Mouse (Mus musculus): ENCODE data around the gene Mex3a. TPM values are rescaled to one million over a fixed set of nuclear protein-coding genes. Genes with fewer than 3 reads are reported as not detected.

The Mex3a gene
- polyA plus RNA-seq, 1 experiment from 2014 or later = 43.6 TPM

DNA sequence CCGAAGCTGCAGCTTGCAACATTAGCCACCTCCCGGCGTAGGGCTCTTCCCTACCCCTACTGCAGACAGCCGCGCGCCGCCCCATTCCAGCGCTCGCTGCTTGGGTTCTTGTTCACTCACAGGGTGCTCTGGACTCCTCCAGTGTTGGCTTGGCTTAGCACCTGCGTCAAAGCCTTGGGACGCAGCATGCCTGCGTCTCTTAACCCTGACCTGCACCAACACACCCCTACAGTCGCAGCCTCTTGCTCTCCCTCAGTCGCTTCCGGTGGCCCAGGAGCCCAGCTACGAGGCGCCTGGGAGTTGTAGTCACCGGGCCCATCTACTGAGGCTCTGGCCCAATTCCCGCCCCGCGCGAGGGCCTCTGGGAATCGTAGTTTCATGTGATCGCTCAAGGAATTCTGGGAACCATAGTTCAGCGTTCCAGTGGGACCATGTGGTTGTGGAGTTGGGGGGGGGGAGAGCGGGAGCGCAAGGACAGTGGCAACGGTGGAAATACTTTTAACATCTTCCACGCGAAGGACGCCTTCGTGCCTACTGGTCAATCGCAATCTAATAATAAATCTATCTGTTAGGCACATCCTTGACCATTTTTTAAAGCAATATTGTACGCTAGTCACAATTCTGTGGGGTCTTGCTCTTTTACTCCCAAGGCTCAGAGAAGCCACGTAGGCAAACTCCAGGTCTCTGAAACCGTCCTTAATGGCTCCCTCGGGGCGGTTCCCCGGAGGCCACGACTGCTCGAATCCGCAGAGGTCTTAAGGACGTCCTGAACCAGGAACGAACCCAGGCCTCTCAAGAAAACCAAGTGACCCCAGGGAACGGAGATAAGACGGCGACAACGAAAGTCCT, 20.7 kb downstream of the Mex3a start, which contains the start of gene Lamtor2:
TSS of gene Lamtor2 (minus strand) at position 399 of the 849 bp plus-strand sequence.
- peak within 1 kb of the TSS; percentile 95 for H3K27ac ChIP-seq (ENCODE audit: low read depth, low read length)
- no peaks in the 10 kb centered on the region for H3K27me3 ChIP-seq (ENCODE audit: control insufficient read depth, insufficient read depth, low read length)
- H3K9ac ChIP-seq (ENCODE audit: low read length) = peak within 1 kb of the TSS; percentile 90
- H3K4me1 ChIP-seq (ENCODE audit: control insufficient read depth, insufficient read depth, low read length) = peaks cover 11% of the 10 kb centered on the region
- H3K4me2 ChIP-seq (ENCODE audit: low read depth) = peak within 1 kb of the TSS; percentile 79
- H3K4me3 ChIP-seq (ENCODE audit: low read depth, low read length) = peak within 1 kb of the TSS; percentile 90
- DNase-seq (ENCODE audit: low spot score) = peak; percentile 99
- no peaks in the 10 kb centered on the region for H3K9me3 ChIP-seq (ENCODE audit: control insufficient read depth, low read length)
- ATAC-seq (ENCODE audit: insufficient read depth, low FRiP score, low TSS enrichment) = peak; percentile 89
- WGBS = under 1% methylated on average over 48 of the region's 48 CpGs
- H3K36me3 ChIP-seq (ENCODE audit: control insufficient read depth, insufficient read depth, low read length) = peaks cover 11% of the 10 kb centered on the region

DNA sequence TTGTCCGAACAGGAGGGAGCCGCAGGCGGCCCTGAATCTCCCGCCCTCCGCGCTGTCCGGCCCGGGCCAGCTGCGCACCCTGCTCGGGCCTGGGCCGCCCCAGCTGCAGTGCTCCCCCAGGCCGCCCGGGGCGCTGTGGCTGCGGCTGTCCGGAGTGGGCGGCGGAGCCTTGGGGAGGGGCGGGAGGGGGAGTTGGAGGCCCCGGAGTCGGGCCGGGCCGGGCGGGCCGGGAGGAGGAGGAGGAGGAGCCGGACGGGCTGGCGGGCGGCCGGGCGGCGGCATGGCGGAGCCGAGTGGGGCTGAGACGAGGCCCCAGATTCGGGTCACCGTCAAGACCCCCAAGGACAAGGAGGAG, 21.3 kb downstream of the Mex3a start, which contains the start of gene Ubqln4:
TSS of gene Ubqln4 (plus strand) at position 234 of the 355 bp plus-strand sequence.
- ATAC-seq (ENCODE audit: insufficient read depth, low FRiP score, low TSS enrichment) = peak; percentile 92

DNA sequence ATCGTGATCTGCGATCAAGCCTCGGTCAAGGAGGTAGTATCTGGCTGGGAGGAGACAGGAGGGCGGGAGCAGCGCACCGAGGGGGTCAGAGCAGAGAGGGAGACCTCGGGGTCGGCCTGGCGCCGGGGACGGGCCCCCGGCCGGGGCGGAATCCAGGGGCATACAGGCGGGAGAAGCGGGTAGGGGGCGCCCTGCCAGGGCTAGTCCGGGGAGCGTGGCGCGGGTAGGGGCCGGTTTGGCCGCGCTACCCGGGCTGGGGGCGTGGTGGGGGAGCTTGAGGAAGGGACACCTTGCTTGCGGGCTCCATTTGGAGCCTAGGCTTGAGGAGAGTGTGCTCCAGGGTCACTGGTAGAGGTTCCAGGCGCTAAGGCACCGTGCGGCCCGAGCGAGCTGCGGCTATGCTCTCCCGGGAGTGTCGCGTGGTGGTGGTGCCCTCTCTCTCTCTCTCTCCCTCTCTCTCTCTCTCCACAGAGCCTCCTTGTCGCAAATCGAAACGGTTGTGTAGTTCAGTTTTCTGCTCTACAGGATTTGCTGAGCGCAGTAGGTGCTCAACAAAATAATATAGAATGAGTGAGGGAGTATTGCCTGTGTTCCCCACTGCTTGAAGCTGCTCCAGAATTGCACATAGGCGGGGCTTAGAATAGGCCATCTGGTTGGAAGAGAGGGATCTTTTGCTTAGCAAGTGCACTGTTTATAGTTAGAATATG, 21.8 kb downstream of the Mex3a start:
- H3K4me3 ChIP-seq (ENCODE audit: low read depth, low read length) = peak overlapping the region; percentile 90
- H3K36me3 ChIP-seq (ENCODE audit: control insufficient read depth, insufficient read depth, low read length) = peaks cover 12% of the 10 kb centered on the region
- H3K4me1 ChIP-seq (ENCODE audit: control insufficient read depth, insufficient read depth, low read length) = peaks cover 11% of the 10 kb centered on the region
- H3K9ac ChIP-seq (ENCODE audit: low read length) = peak overlapping the region; percentile 90
- ATAC-seq (ENCODE audit: insufficient read depth, low FRiP score, low TSS enrichment) (peak; percentile 33), DNase-seq (ENCODE audit: low spot score) (peak; percentile 80)
- peak overlapping the region; percentile 79 for H3K4me2 ChIP-seq (ENCODE audit: low read depth)
- no peaks in the 10 kb centered on the region for H3K27me3 ChIP-seq (ENCODE audit: control insufficient read depth, insufficient read depth, low read length)
- WGBS = 0% methylated on average over 35 of the region's 41 CpGs
- no peaks in the 10 kb centered on the region for H3K9me3 ChIP-seq (ENCODE audit: control insufficient read depth, low read length)
- H3K27ac ChIP-seq (ENCODE audit: low read depth, low read length) = peak overlapping the region; percentile 95

More for the DNA sequence above, 21.3 kb downstream of the Mex3a start, which contains the start of gene Ubqln4:
- DNase-seq (ENCODE audit: low spot score) = peak; percentile 98
- H3K36me3 ChIP-seq (ENCODE audit: control insufficient read depth, insufficient read depth, low read length) = peaks cover 12% of the 10 kb centered on the region
- H3K27me3 ChIP-seq (ENCODE audit: control insufficient read depth, insufficient read depth, low read length) = no peaks in the 10 kb centered on the region
- H3K4me2 ChIP-seq (ENCODE audit: low read depth) = peak within 1 kb of the TSS; percentile 79
- no peaks in the 10 kb centered on the region for H3K9me3 ChIP-seq (ENCODE audit: control insufficient read depth, low read length)
- H3K4me1 ChIP-seq (ENCODE audit: control insufficient read depth, insufficient read depth, low read length) = peaks cover 11% of the 10 kb centered on the region
- H3K4me3 ChIP-seq (ENCODE audit: low read depth, low read length) = peak within 1 kb of the TSS; percentile 90
- H3K27ac ChIP-seq (ENCODE audit: low read depth, low read length) = peak within 1 kb of the TSS; percentile 95
- WGBS = under 1% methylated on average over 23 of the region's 37 CpGs
- peak within 1 kb of the TSS; percentile 90 for H3K9ac ChIP-seq (ENCODE audit: low read length)

DNA sequence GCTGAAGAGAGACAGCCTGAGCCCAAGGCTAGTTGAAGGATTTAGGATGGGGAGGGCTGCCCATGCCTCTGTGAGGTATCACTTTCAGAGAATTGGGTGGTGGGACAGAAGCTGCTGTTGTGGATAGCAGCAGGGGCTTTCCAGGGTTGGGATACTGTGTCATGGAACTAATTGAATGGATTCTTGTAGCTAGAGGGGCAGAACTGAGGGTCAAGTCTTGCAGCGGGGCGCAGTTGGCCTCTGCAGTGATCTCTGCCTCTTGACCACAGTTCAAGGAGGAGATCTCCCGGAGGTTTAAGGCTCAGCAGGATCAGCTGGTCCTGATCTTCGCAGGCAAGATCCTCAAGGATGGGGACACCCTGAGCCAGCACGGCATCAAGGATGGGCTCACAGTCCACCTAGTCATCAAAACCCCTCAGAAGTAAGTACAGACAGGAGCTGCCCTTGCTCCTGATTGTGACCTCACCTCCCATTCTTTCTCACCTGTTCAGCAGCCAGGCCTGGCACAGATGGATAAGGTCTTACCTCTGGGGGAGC, 22.9 kb downstream of the Mex3a start:
- Histone ChIP-seq H3K4me3 (ENCODE audit: low read depth, low read length) (no peak overlapping the region), H3K36me3 (ENCODE audit: control insufficient read depth, insufficient read depth, low read length) (peaks cover 12% of the 10 kb centered on the region), H3K9me3 (ENCODE audit: control insufficient read depth, low read length) (no peaks in the 10 kb centered on the region), H3K4me1 (ENCODE audit: control insufficient read depth, insufficient read depth, low read length) (peaks cover 11% of the 10 kb centered on the region), H3K9ac (ENCODE audit: low read length) (no peak overlapping the region), H3K27me3 (ENCODE audit: control insufficient read depth, insufficient read depth, low read length) (no peaks in the 10 kb centered on the region), H3K27ac (ENCODE audit: low read depth, low read length) (no peak overlapping the region), H3K4me2 (ENCODE audit: low read depth) (no peak overlapping the region)
- ATAC-seq (ENCODE audit: insufficient read depth, low FRiP score, low TSS enrichment) (no peak), DNase-seq (ENCODE audit: low spot score) (no peak)
- WGBS = 91% methylated on average over 5 of the region's 5 CpGs

DNA sequence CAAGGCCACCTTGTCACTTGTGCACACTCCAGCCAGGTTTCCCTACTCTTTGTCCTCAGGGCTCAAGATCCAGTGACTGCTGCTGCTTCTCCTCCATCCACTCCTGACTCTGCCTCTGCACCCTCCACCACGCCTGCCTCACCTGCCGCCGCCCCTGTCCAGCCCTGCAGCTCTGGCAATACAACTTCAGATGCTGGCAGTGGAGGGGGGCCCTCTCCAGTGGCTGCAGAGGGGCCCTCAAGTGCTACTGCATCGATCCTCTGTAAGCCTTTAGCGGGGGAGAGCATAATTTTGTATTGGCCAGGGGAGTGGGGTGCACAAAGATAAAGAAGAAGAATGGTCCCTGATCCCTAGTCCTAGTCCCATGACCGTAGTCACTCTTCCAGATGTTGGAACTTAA, 23.5 kb downstream of the Mex3a start:
- Histone ChIP-seq H3K4me1 (ENCODE audit: control insufficient read depth, insufficient read depth, low read length) (peaks cover 11% of the 10 kb centered on the region), H3K27me3 (ENCODE audit: control insufficient read depth, insufficient read depth, low read length) (no peaks in the 10 kb centered on the region), H3K36me3 (ENCODE audit: control insufficient read depth, insufficient read depth, low read length) (peaks cover 14% of the 10 kb centered on the region), H3K4me2 (ENCODE audit: low read depth) (no peak overlapping the region), H3K9ac (ENCODE audit: low read length) (no peak overlapping the region), H3K27ac (ENCODE audit: low read depth, low read length) (no peak overlapping the region), H3K9me3 (ENCODE audit: control insufficient read depth, low read length) (no peaks in the 10 kb centered on the region), H3K4me3 (ENCODE audit: low read depth, low read length) (no peak overlapping the region)
- DNase-seq (ENCODE audit: low spot score) (no peak), ATAC-seq (ENCODE audit: insufficient read depth, low FRiP score, low TSS enrichment) (no peak)
- WGBS = 94% methylated on average over 6 of the region's 6 CpGs

DNA sequence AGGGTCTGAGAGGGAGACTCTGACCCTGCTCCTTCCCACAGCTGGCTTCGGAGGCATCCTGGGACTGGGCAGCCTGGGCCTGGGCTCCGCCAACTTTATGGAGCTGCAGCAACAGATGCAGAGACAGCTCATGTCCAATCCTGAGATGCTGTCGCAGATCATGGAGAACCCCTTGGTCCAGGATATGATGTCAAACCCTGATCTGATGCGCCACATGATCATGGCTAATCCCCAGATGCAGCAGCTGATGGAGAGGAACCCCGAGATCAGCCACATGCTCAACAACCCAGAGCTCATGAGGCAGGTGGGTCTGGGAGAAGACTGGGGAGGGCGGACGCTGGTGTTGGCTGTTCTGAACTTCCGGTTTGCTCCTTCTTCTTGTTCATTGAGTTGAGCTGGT, 24.4 kb downstream of the Mex3a start:
- H3K27me3 ChIP-seq (ENCODE audit: control insufficient read depth, insufficient read depth, low read length) = no peaks in the 10 kb centered on the region
- no peak overlapping the region for H3K9ac ChIP-seq (ENCODE audit: low read length)
- H3K36me3 ChIP-seq (ENCODE audit: control insufficient read depth, insufficient read depth, low read length) = peaks cover 15% of the 10 kb centered on the region
- H3K4me3 ChIP-seq (ENCODE audit: low read depth, low read length) = no peak overlapping the region
- H3K4me1 ChIP-seq (ENCODE audit: control insufficient read depth, insufficient read depth, low read length) = peaks cover 11% of the 10 kb centered on the region
- H3K9me3 ChIP-seq (ENCODE audit: control insufficient read depth, low read length) = no peaks in the 10 kb centered on the region
- DNase-seq (ENCODE audit: low spot score) (no peak), ATAC-seq (ENCODE audit: insufficient read depth, low FRiP score, low TSS enrichment) (no peak)
- H3K4me2 ChIP-seq (ENCODE audit: low read depth) = no peak overlapping the region
- WGBS = 92% methylated on average over 8 of the region's 8 CpGs
- no peak overlapping the region for H3K27ac ChIP-seq (ENCODE audit: low read depth, low read length)

DNA sequence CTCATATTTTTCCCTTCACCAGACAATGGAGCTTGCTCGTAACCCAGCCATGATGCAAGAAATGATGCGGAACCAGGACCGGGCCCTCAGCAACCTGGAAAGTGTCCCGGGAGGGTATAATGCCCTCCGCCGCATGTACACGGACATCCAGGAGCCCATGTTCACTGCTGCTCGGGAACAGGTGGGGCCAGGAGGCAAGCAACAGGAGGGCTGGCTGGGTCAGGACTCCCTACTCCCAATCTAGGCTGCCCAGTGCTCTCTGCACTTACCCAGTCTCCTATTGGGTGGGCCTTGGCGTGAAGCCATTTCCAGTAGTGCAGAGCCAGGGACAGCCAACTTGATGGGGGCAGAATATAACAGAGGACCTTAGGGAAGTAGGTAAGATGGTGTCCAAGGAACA, 27.4 kb downstream of the Mex3a start:
- H3K36me3 ChIP-seq (ENCODE audit: control insufficient read depth, insufficient read depth, low read length) = peaks cover 33% of the 10 kb centered on the region
- no peak overlapping the region for H3K4me3 ChIP-seq (ENCODE audit: low read depth, low read length)
- DNase-seq (ENCODE audit: low spot score) (no peak), ATAC-seq (ENCODE audit: insufficient read depth, low FRiP score, low TSS enrichment) (no peak)
- H3K9ac ChIP-seq (ENCODE audit: low read length) = no peak overlapping the region
- H3K4me2 ChIP-seq (ENCODE audit: low read depth) = no peak overlapping the region
- peaks cover 1% of the 10 kb centered on the region; the same call in 1 of the 2 replicates for H3K4me1 ChIP-seq (ENCODE audit: control insufficient read depth, insufficient read depth, low read length)
- no peaks in the 10 kb centered on the region for H3K27me3 ChIP-seq (ENCODE audit: control insufficient read depth, insufficient read depth, low read length)
- H3K27ac ChIP-seq (ENCODE audit: low read depth, low read length) = no peak overlapping the region
- 91% methylated on average over 9 of the region's 9 CpGs for WGBS
- H3K9me3 ChIP-seq (ENCODE audit: control insufficient read depth, low read length) = no peaks in the 10 kb centered on the region

DNA sequence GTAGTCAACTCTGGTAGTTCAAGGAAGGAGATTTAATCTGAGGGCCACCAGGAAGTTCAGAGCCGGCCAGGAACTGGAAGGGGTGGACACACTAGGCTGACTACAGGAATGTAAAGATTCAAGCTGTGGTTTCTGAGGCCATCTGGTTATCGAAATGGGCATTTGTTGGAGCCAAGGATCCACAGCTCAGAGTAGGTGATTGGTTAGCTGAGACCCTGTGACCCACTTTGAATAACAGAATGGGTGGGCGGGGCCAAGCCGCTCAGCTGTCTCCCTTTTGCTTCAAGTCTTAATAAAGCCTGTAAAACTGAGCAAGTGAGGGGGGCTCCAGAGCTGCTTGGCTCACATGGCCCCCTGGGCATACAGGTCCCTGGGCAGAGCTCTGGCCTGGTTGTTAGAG, 29.8 kb downstream of the Mex3a start:
- DNase-seq (ENCODE audit: low spot score) = peak; percentile 33
- Histone ChIP-seq H3K4me1 (ENCODE audit: control insufficient read depth, insufficient read depth, low read length) (no peaks in the 10 kb centered on the region), H3K4me3 (ENCODE audit: low read depth, low read length) (no peak overlapping the region), H3K9me3 (ENCODE audit: control insufficient read depth, low read length) (no peaks in the 10 kb centered on the region), H3K9ac (ENCODE audit: low read length) (no peak overlapping the region), H3K4me2 (ENCODE audit: low read depth) (no peak overlapping the region), H3K27me3 (ENCODE audit: control insufficient read depth, insufficient read depth, low read length) (no peaks in the 10 kb centered on the region), H3K27ac (ENCODE audit: low read depth, low read length) (no peak overlapping the region), H3K36me3 (ENCODE audit: control insufficient read depth, insufficient read depth, low read length) (peaks cover 44% of the 10 kb centered on the region)
- no peak for ATAC-seq (ENCODE audit: insufficient read depth, low FRiP score, low TSS enrichment)
- 65% methylated on average over 4 of the region's 4 CpGs for WGBS
